Mouse (Mus musculus): ENCODE results near the gene Lrrc71. TPM values are rescaled to one million over a fixed set of nuclear protein-coding genes. Genes with fewer than 3 reads are reported as not detected.

The Lrrc71 gene
- 0.39 and 0.51 TPM in 2 replicates for polyA plus RNA-seq (2016; fragmentation: Nextera tagmentation; extraction: Ambion mirVana)

- no peaks in the 10 kb centered on the region for H3K36me3 ChIP-seq
- no peaks in the 10 kb centered on the region for H3K9me3 ChIP-seq (replicated peaks)
- H3K27ac ChIP-seq (replicated peaks) = no peak within 1 kb of the TSS
- no peak within 1 kb of the TSS for H3K4me3 ChIP-seq
- no peak for DNase-seq (ENCODE audit: low spot score)
- WGBS = 50% methylated on average over 13 of the region's 13 CpGs
- peaks cover 10% of the 10 kb centered on the region for H3K27me3 ChIP-seq (ENCODE audit: low read depth, poor library complexity, severe bottlenecking)
- peaks cover 21% of the 10 kb centered on the region for H3K4me1 ChIP-seq
These were observed at the start of gene Lrrc71 for GRCm38 (mm10) chr3:87748431-87748830. Gene Lrrc71, minus strand, starts transcription at chr3:87748625.

- Histone ChIP-seq H3K27me3 (ENCODE audit: low read depth, poor library complexity, severe bottlenecking) (peaks cover 100% of the 10 kb centered on the region), H3K9me3 (replicated peaks) (no peaks in the 10 kb centered on the region), H3K4me3 (peak within 1 kb of the TSS; percentile 51), H3K4me1 (peaks cover 43% of the 10 kb centered on the region), H3K27ac (replicated peaks) (peak within 1 kb of the TSS; percentile 72), H3K36me3 (no peaks in the 10 kb centered on the region)
- WGBS = 0% methylated on average over 29 of the region's 29 CpGs
- DNase-seq (ENCODE audit: low spot score) = peak; percentile 55
These were observed 48.4 kb upstream of the Lrrc71 start, which contains the start of gene Insrr for GRCm38 (mm10) chr3:87796736-87797334. Gene Insrr, plus strand, starts transcription at chr3:87796951.

DNA sequence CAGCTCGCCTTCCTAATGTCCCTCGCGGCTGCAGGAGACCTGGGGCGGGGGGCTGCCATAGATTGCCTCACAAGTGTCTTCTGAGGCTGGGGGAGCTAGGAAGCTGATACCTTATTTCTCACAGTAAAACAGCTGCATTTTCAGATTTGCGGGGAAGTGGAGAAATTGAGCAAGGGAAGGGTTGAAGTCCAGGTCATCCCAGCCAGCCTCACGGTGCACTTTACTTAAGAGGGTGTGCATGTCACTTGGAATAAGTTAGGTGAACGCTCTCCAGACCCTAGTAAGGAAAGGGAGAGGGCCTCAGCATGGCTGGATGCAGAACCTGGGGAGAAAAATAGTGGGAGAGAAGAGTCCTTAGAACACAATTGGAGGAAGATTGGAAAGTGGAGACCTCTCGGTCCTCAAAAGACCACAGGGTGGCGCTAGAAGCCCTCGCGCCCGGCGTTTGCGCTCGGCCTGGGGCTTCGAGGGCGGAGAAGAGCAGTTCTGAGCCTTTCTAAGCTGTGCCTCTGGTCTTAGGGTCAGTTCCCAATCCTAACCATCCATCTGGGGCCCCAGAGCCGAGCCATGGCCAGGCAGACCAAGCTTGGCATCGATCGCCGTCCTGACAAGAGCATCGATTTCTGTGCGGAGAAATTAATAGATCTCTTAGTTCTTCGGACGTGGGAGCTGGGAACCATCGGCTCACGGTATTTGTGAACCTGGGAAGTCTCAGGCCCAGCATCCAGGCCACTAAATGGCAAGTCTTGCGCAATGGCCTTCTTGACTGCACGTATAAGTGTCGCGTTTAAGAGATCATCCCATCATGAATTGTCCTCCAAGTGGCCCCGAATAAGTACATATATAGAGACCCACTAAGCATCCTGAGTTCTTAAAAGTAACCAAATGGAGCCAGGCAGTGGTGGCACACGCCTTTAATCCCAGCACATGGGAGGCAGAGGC, 47.2 kb upstream of the Lrrc71 start:
- Histone ChIP-seq H3K4me3 (peak overlapping the region; percentile 47), H3K27ac (replicated peaks) (no peak overlapping the region; the same call in 1 of the 2 replicates), H3K27me3 (ENCODE audit: low read depth, poor library complexity, severe bottlenecking) (peaks cover 100% of the 10 kb centered on the region), H3K9me3 (replicated peaks) (no peaks in the 10 kb centered on the region), H3K36me3 (no peaks in the 10 kb centered on the region), H3K4me1 (peaks cover 43% of the 10 kb centered on the region)
- peak; percentile 80 for DNase-seq (ENCODE audit: low spot score)
- 13% methylated on average over 33 of the region's 33 CpGs for WGBS

GRCm38 (mm10) chr3:87794922-87795325, 46.5 kb upstream of the Lrrc71 start, which contains the start of gene Ntrk1:
Gene Ntrk1, minus strand, starts transcription at chr3:87795162.
- Histone ChIP-seq H3K4me1 (peaks cover 46% of the 10 kb centered on the region), H3K4me3 (peak within 1 kb of the TSS; percentile 47), H3K27ac (replicated peaks) (no peak within 1 kb of the TSS; the same call in 1 of the 2 replicates), H3K9me3 (replicated peaks) (no peaks in the 10 kb centered on the region), H3K36me3 (no peaks in the 10 kb centered on the region), H3K27me3 (ENCODE audit: low read depth, poor library complexity, severe bottlenecking) (peaks cover 100% of the 10 kb centered on the region)
- DNase-seq (ENCODE audit: low spot score) = peak; percentile 47
- WGBS = under 1% methylated on average over 47 of the region's 47 CpGs

- Histone ChIP-seq H3K27me3 (ENCODE audit: low read depth, poor library complexity, severe bottlenecking) (peaks cover 62% of the 10 kb centered on the region), H3K27ac (replicated peaks) (peak overlapping the region; percentile 43; the same call in 1 of the 2 replicates), H3K4me3 (no peak overlapping the region)
These were observed 41.3 kb upstream of the Lrrc71 start for GRCm38 (mm10) chr3:87789768-87790167.

DNA sequence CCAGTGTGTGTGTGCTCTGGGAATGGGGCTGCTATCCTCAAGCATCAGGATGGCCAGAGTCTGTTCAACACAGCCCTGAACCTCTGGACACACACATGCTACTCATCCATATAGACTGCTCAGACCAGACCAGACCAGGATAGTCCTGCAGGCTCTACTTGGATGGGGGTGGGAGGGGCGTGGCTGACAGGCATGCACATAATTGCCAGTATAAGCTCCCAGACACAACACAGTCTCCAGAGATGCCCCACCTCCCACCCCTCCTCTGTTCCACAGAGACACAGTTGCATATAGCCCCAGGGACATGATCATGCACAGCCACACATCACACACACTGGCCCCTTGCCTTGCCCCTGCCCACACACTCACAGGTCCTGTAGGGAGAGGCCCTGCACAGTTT, 40.8 kb upstream of the Lrrc71 start:
- Histone ChIP-seq H3K4me1 (peaks cover 20% of the 10 kb centered on the region), H3K36me3 (no peaks in the 10 kb centered on the region), H3K9me3 (replicated peaks) (no peaks in the 10 kb centered on the region), H3K27me3 (ENCODE audit: low read depth, poor library complexity, severe bottlenecking) (peaks cover 57% of the 10 kb centered on the region), H3K4me3 (no peak overlapping the region), H3K27ac (replicated peaks) (peak overlapping the region; percentile 43; the same call in 1 of the 2 replicates)
- no peak for DNase-seq (ENCODE audit: low spot score)
- 82% methylated on average over 1 of the region's 1 CpGs for WGBS

More at GRCm38 (mm10) chr3:87789768-87790167, 41.3 kb upstream of the Lrrc71 start:
- Histone ChIP-seq H3K36me3 (no peaks in the 10 kb centered on the region), H3K4me1 (peaks cover 25% of the 10 kb centered on the region), H3K9me3 (replicated peaks) (no peaks in the 10 kb centered on the region)
- no peak for DNase-seq (ENCODE audit: low spot score)
- 26% methylated on average over 5 of the region's 5 CpGs for WGBS

- Histone ChIP-seq H3K4me1 (peaks cover 29% of the 10 kb centered on the region), H3K27ac (replicated peaks) (no peak overlapping the region), H3K9me3 (replicated peaks) (no peaks in the 10 kb centered on the region), H3K4me3 (no peak overlapping the region), H3K27me3 (ENCODE audit: low read depth, poor library complexity, severe bottlenecking) (peaks cover 23% of the 10 kb centered on the region), H3K36me3 (no peaks in the 10 kb centered on the region)
- no peak for DNase-seq (ENCODE audit: low spot score)
- 81% methylated on average over 6 of the region's 6 CpGs for WGBS
These were observed 37.3 kb upstream of the Lrrc71 start for GRCm38 (mm10) chr3:87785626-87786214.

DNA sequence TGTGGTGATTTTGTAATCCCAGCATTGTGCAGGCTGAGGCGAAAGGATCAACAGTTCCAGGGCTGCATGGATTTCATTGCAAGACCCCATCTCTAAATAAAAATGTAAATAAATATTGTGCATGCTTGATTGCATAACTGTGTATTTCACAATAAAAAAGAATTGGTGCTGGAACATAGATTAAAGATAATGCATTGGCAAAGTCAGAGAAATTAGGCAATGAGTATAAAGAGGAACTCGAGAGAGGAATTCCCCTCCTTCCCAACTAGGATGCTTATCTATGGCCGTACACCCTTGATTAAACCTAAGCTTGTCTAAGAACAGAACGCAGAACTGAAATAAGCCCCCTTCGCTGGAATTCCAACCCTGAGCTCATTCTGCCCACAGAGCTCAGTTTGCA, 36.7 kb upstream of the Lrrc71 start:
- Histone ChIP-seq H3K27me3 (ENCODE audit: low read depth, poor library complexity, severe bottlenecking) (peaks cover 23% of the 10 kb centered on the region), H3K9me3 (replicated peaks) (no peaks in the 10 kb centered on the region), H3K27ac (replicated peaks) (no peak overlapping the region), H3K4me3 (no peak overlapping the region), H3K4me1 (peaks cover 28% of the 10 kb centered on the region), H3K36me3 (no peaks in the 10 kb centered on the region)
- WGBS = 84% methylated on average over 5 of the region's 5 CpGs
- no peak for DNase-seq (ENCODE audit: low spot score)

- H3K27me3 ChIP-seq (ENCODE audit: low read depth, poor library complexity, severe bottlenecking) = peaks cover 27% of the 10 kb centered on the region
- no peaks in the 10 kb centered on the region for H3K36me3 ChIP-seq
- H3K4me1 ChIP-seq = peaks cover 26% of the 10 kb centered on the region
- H3K27ac ChIP-seq (replicated peaks) = peak overlapping the region; percentile 23
- DNase-seq (ENCODE audit: low spot score) = no peak
- H3K4me3 ChIP-seq = no peak overlapping the region
- no peaks in the 10 kb centered on the region for H3K9me3 ChIP-seq (replicated peaks)
- WGBS = 88% methylated on average over 25 of the region's 25 CpGs
These were observed 35.0 kb upstream of the Lrrc71 start for GRCm38 (mm10) chr3:87783282-87784023.

DNA sequence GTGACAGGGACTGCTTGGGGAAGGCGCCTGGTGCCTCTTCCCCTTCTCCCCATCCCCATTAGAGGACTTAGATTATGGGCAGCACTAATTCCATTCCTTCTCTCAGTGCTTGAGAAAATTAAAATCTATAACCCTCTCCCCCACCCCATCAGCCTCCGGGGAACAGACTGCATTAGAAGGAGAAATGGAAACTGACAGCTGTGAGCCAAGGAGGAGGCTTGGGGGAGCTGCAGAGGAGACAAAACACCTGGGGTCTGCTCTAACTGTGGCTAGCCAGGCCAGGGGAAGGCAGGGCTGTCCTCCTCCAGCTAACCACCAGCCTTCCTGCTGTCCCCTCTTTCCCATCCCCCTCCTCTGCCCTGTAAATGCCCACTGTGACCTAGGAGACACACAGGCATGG, 30.7 kb upstream of the Lrrc71 start:
- Histone ChIP-seq H3K9me3 (replicated peaks) (no peaks in the 10 kb centered on the region), H3K4me1 (peaks cover 41% of the 10 kb centered on the region), H3K27me3 (ENCODE audit: low read depth, poor library complexity, severe bottlenecking) (peaks cover 58% of the 10 kb centered on the region), H3K36me3 (no peaks in the 10 kb centered on the region), H3K27ac (replicated peaks) (peak overlapping the region; percentile 49), H3K4me3 (no peak overlapping the region)
- 52% methylated on average over 2 of the region's 2 CpGs for WGBS
- DNase-seq (ENCODE audit: low spot score) = no peak

DNA sequence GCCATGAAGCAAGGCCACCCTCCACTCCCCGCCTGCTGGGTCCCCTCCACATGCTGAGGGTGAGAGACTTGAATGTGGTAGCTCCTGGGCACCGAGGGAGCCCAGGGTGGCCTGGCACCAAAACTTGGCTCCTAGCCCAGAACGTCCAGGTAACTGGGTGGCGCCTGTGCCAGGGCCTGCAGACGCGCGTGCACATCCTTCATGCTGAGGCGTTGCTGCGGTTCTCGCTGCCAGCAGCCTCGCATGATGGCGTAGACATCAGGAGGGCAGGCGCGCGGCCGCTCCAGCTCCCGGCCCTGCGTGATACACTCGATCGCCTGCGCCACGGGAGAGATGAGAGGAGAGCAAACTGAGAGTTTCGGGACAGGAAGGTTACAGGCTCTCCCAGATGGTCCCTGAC, 29.9 kb upstream of the Lrrc71 start:
- WGBS = 63% methylated on average over 23 of the region's 23 CpGs
- H3K27me3 ChIP-seq (ENCODE audit: low read depth, poor library complexity, severe bottlenecking) = peaks cover 58% of the 10 kb centered on the region

GRCm38 (mm10) chr3:87771088-87771487, 22.7 kb upstream of the Lrrc71 start:
- H3K36me3 ChIP-seq = no peaks in the 10 kb centered on the region
- H3K9me3 ChIP-seq (replicated peaks) = no peaks in the 10 kb centered on the region
- no peak overlapping the region for H3K4me3 ChIP-seq
- 52% methylated on average over 6 of the region's 6 CpGs for WGBS
- no peak overlapping the region for H3K27ac ChIP-seq (replicated peaks)
- H3K27me3 ChIP-seq (ENCODE audit: low read depth, poor library complexity, severe bottlenecking) = peaks cover 71% of the 10 kb centered on the region
- no peak for DNase-seq (ENCODE audit: low spot score)
- peaks cover 19% of the 10 kb centered on the region for H3K4me1 ChIP-seq

More for the DNA sequence above, 29.9 kb upstream of the Lrrc71 start:
- Histone ChIP-seq H3K4me3 (no peak overlapping the region), H3K4me1 (peaks cover 36% of the 10 kb centered on the region), H3K9me3 (replicated peaks) (no peaks in the 10 kb centered on the region), H3K36me3 (no peaks in the 10 kb centered on the region), H3K27ac (replicated peaks) (no peak overlapping the region; the same call in 1 of the 2 replicates)
- DNase-seq (ENCODE audit: low spot score) = no peak

Measured in midbrain, embryonic 10.5 days (tissue).